Mouse (Mus musculus) neutrophil, adult 65 days (primary cell): ENCODE measurements around the gene Gm20509. TPM values are rescaled to one million over a fixed set of nuclear protein-coding genes. Genes with fewer than 3 reads are reported as not detected.

Source experiments
- total RNA-seq: library from RNA; stranded (reverse); gene quantifications from 2 replicates; pipeline ENCODE4 v1.2.4, GENCODE M21; 2023

Gm20509 gene
- not detected in 2 replicates for total RNA-seq

GRCm38 (mm10) chr9:73102181-73102580 lies at the start of gene Gm20509:
Gene Gm20509, plus strand, starts transcription at chr9:73102470.

GRCm38 (mm10) chr9:73101536-73101935 lies 734 bp upstream of the Gm20509 start, which contains the start of gene Khdc3:
Gene Khdc3, plus strand, starts transcription at chr9:73101836.

GRCm38 (mm10) chr9:73112919-73113906 lies 10.9 kb downstream of the Gm20509 start, which contains the start of gene Rsl24d1:
Gene Rsl24d1, plus strand, starts transcription at chr9:73113426.

Other genes starting within 250 kb of the Gm20509 start
- gene Pygo1, start 176.8 kb upstream of the Gm20509 start, total RNA-seq, result not detected in 2 replicates
- 0.57 TPM in 2 replicates for gene Dyx1c1, start 143.7 kb upstream of the Gm20509 start, total RNA-seq
- gene Gm44503, start 143.6 kb upstream of the Gm20509 start, total RNA-seq, result 0.11 TPM in 1 of 2 replicates, not detected in the other
- 2.3 TPM in 2 replicates for gene Ccpg1os, start 117.1 kb upstream of the Gm20509 start, total RNA-seq
- 405 and 465 TPM in 2 replicates for gene Ccpg1, start 117.0 kb upstream of the Gm20509 start, total RNA-seq
- 21.8 and 25.7 TPM in 2 replicates for gene Pigb, start 62.1 kb upstream of the Gm20509 start, total RNA-seq
- gene Rab27a, start 57.6 kb upstream of the Gm20509 start, total RNA-seq, result 206 and 212 TPM in 2 replicates
- gene Khdc3, start 634 bp upstream of the Gm20509 start, total RNA-seq, result 12.0 and 21.9 TPM in 2 replicates
- 33.9 and 43.0 TPM in 2 replicates for gene Rsl24d1, start 11.0 kb downstream of the Gm20509 start, total RNA-seq